Mouse (Mus musculus) embryonic facial prominence, embryonic 11.5 days (tissue): ENCODE results near the gene Rps6ka4. TPM values are rescaled to one million over a fixed set of nuclear protein-coding genes. Genes with fewer than 3 reads are reported as not detected.

ENCODE experiments used
- ATAC-seq: fragments of 200-750 bp; cut with Nextera tagmentation; replicated peaks from 2 replicates; pipeline ENCODE4 v1.8.0; 2017; ENCODE audit warnings: low read depth; ENCODE audit not compliant: insufficient number of reproducible peaks, low FRiP score, low TSS enrichment
- DNase-seq: peaks from one replicate; pipeline ENCODE4 v3.0.0-alpha.2; 2015; ENCODE audit warnings: low spot score
- H3K27ac ChIP-seq: fragments of 300-500 bp; sonication (generic); replicated peaks from 2 replicates; pipeline ENCODE4 v1.5.1; 2014; ENCODE audit warnings: mild to moderate bottlenecking, low read depth, low read length, control low read depth
- H3K27me3 ChIP-seq: fragments of 300-500 bp; sonication (generic); 2 replicates; pipeline ENCODE4 v1.6.1; 2014; ENCODE audit warnings: mild to moderate bottlenecking, low read length, moderate library complexity, mixed read lengths; ENCODE audit not compliant: control insufficient read depth, insufficient read depth
- H3K36me3 ChIP-seq: fragments of 300-500 bp; sonication (generic); replicated peaks from 2 replicates; pipeline ENCODE4 v1.6.1; 2014; ENCODE audit warnings: low read depth, mild to moderate bottlenecking, low read length, moderate library complexity, mixed read lengths; ENCODE audit not compliant: control insufficient read depth, insufficient read depth
- H3K4me1 ChIP-seq: fragments of 300-500 bp; sonication (generic); 2 replicates; pipeline ENCODE4 v1.6.1; 2014; ENCODE audit warnings: low read length, mixed read lengths; ENCODE audit not compliant: control insufficient read depth, insufficient read depth
- H3K4me2 ChIP-seq: fragments of 300-500 bp; sonication (generic); 2 replicates; pipeline ENCODE4 v1.6.1; 2014; ENCODE audit warnings: low read depth, mild to moderate bottlenecking, control low read depth, low read length, moderate library complexity
- H3K4me3 ChIP-seq: fragments of 300-500 bp; sonication (generic); 2 replicates; pipeline ENCODE4 v1.5.1; 2014; ENCODE audit warnings: low read depth, low read length, control low read depth
- H3K9ac ChIP-seq: fragments of 300-500 bp; sonication (generic); replicated peaks from 2 replicates; pipeline ENCODE4 v1.6.1; 2014; ENCODE audit warnings: mild to moderate bottlenecking, control low read depth, low read length
- H3K9me3 ChIP-seq: fragments of 300-500 bp; sonication (generic); replicated peaks from 2 replicates; pipeline ENCODE4 v1.6.1; 2016; ENCODE audit warnings: mild to moderate bottlenecking, low read length, inconsistent platforms, mixed read lengths; ENCODE audit not compliant: control insufficient read depth
- WGBS: fragments of 180-500 bp; shearing (Covaris S2); extraction: QIAGEN DNeasy Blood & Tissue Kit; methylation state at CpG from one replicate; pipeline ENCODE4 v1.1.7; 2014; 5-methylcytosine and 5-hydroxymethylcytosine counted together
- polyA plus RNA-seq: library from polyadenylated mRNA; unstranded; fragments of >200 nt; fragmentation: Nextera tagmentation; extraction: Ambion mirVana; gene quantifications from 2 replicates; pipeline ENCODE4 v1.2.1, GENCODE M21; 2014

Gene Rps6ka4
- polyA plus RNA-seq, 1 experiment from 2014 or later = 5.9 TPM

GRCm38 (mm10) chr19:6856281-6857002, 16.0 kb upstream of the Rps6ka4 start:
- DNase-seq = peak; percentile 66
- no peak overlapping the region for H3K4me2 ChIP-seq
- peaks cover 4% of the 10 kb centered on the region; the same call in 1 of the 2 replicates for H3K4me1 ChIP-seq
- H3K9ac ChIP-seq = no peak overlapping the region
- no peaks in the 10 kb centered on the region for H3K36me3 ChIP-seq
- no peaks in the 10 kb centered on the region; the same call in 1 of the 2 replicates for H3K27me3 ChIP-seq
- H3K4me3 ChIP-seq = no peak overlapping the region
- no peak overlapping the region for H3K27ac ChIP-seq
- H3K9me3 ChIP-seq = no peaks in the 10 kb centered on the region
- no peak for ATAC-seq
- 53% methylated on average over 12 of the region's 12 CpGs for WGBS

DNA sequence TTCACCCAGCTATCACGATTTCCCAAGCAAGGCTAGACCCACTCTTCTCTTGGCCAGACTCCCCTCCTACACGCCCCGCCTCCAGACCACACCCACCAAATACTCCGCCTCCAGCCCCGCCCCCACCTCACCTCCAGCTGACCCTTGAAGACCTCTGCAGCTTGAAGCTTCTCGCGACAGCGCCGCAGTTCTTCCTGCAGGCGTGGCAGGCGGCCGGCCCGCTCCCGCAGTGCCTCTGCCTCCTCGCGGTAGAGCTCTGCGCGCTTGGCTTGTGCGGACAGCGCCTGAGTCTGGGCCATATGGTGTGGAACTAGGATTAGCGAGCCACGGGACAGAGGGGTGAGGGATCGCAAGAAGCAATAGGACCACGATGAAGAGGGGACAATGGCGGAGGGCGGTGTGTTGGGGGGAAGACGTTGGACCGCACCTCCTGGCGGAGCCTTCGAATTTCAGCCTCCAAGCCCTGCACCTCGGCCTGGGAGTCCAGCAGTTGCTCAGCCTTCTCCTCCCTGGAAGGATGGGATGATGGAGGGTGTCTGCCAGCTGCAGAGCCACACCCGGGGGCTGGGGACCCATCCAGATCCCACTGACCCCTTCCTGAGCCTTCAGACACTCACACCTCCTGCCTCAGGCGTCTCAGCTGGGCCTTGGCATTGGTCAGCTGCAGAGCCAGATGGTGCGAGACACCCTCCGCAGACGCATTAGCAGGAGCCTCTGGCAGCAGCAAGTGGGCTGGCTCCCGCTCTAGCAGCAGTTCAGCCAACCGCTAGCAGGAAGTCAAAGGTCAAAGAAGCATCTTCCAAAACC, 15.0 kb upstream of the Rps6ka4 start:
- 7% methylated on average over 38 of the region's 38 CpGs for WGBS
- H3K36me3 ChIP-seq = no peaks in the 10 kb centered on the region
- peak overlapping the region; percentile 32 for H3K4me2 ChIP-seq
- H3K4me3 ChIP-seq = 0 out of 2 replicates have a peak overlapping the region, but pooled peaks have one; percentile 3
- H3K9ac ChIP-seq = peak overlapping the region; percentile 37; the same call in 1 of the 2 replicates
- DNase-seq = peak; percentile 76
- peak; percentile 40; the same call in 1 of the 2 replicates for ATAC-seq
- no peak overlapping the region for H3K27ac ChIP-seq
- peaks cover 4% of the 10 kb centered on the region; the same call in 1 of the 2 replicates for H3K4me1 ChIP-seq
- H3K9me3 ChIP-seq = no peaks in the 10 kb centered on the region
- no peaks in the 10 kb centered on the region; the same call in 1 of the 2 replicates for H3K27me3 ChIP-seq

- H3K4me2 ChIP-seq = no peak overlapping the region
- no peaks in the 10 kb centered on the region for H3K9me3 ChIP-seq
- DNase-seq (no peak), ATAC-seq (no peak)
- no peaks in the 10 kb centered on the region for H3K36me3 ChIP-seq
- H3K27ac ChIP-seq = no peak overlapping the region
- no peak overlapping the region for H3K9ac ChIP-seq
- WGBS = 87% methylated on average over 12 of the region's 12 CpGs
- no peak overlapping the region for H3K4me3 ChIP-seq
- H3K27me3 ChIP-seq = peaks cover 2% of the 10 kb centered on the region; the same call in 1 of the 2 replicates
- peaks cover 4% of the 10 kb centered on the region; the same call in 1 of the 2 replicates for H3K4me1 ChIP-seq
These were observed 14.2 kb upstream of the Rps6ka4 start for GRCm38 (mm10) chr19:6854658-6855057.

- Histone ChIP-seq H3K4me2 (no peak overlapping the region), H3K9ac (no peak overlapping the region), H3K36me3 (no peaks in the 10 kb centered on the region), H3K4me3 (no peak overlapping the region), H3K27me3 (peaks cover 9% of the 10 kb centered on the region), H3K9me3 (no peaks in the 10 kb centered on the region), H3K4me1 (peaks cover 4% of the 10 kb centered on the region; the same call in 1 of the 2 replicates), H3K27ac (no peak overlapping the region)
- 80% methylated on average over 8 of the region's 8 CpGs for WGBS
- ATAC-seq (no peak), DNase-seq (no peak)
These were observed 13.5 kb upstream of the Rps6ka4 start for GRCm38 (mm10) chr19:6853903-6854302.

- H3K27me3 ChIP-seq = peaks cover 21% of the 10 kb centered on the region
- 79% methylated on average over 21 of the region's 21 CpGs for WGBS
- H3K27ac ChIP-seq = no peak overlapping the region
These were observed 12.2 kb upstream of the Rps6ka4 start for GRCm38 (mm10) chr19:6852393-6853305.

GRCm38 (mm10) chr19:6851497-6851896, 11.1 kb upstream of the Rps6ka4 start:
- no peak overlapping the region for H3K4me2 ChIP-seq
- DNase-seq = no peak
- H3K9ac ChIP-seq = no peak overlapping the region
- H3K36me3 ChIP-seq = no peaks in the 10 kb centered on the region
- H3K9me3 ChIP-seq = no peaks in the 10 kb centered on the region
- H3K4me3 ChIP-seq = no peak overlapping the region
- no peak overlapping the region for H3K27ac ChIP-seq
- peaks cover 4% of the 10 kb centered on the region; the same call in 1 of the 2 replicates for H3K4me1 ChIP-seq
- H3K27me3 ChIP-seq = peaks cover 32% of the 10 kb centered on the region
- 77% methylated on average over 3 of the region's 3 CpGs for WGBS
- no peak for ATAC-seq

More at GRCm38 (mm10) chr19:6852393-6853305, 12.2 kb upstream of the Rps6ka4 start:
- Histone ChIP-seq H3K9ac (0 out of 2 replicates have a peak overlapping the region, but pooled peaks have one; percentile 6), H3K4me1 (peaks cover 4% of the 10 kb centered on the region; the same call in 1 of the 2 replicates), H3K4me3 (no peak overlapping the region), H3K36me3 (no peaks in the 10 kb centered on the region), H3K4me2 (no peak overlapping the region), H3K9me3 (no peaks in the 10 kb centered on the region)
- DNase-seq = no peak
- ATAC-seq = no peak

GRCm38 (mm10) chr19:6849506-6850068, 9.2 kb upstream of the Rps6ka4 start:
- no peak overlapping the region for H3K4me2 ChIP-seq
- H3K4me1 ChIP-seq = no peaks in the 10 kb centered on the region; the same call in 1 of the 2 replicates
- H3K9me3 ChIP-seq = no peaks in the 10 kb centered on the region
- 65% methylated on average over 23 of the region's 23 CpGs for WGBS
- H3K9ac ChIP-seq = no peak overlapping the region
- no peak overlapping the region for H3K4me3 ChIP-seq
- H3K27ac ChIP-seq = no peak overlapping the region
- H3K36me3 ChIP-seq = no peaks in the 10 kb centered on the region
- ATAC-seq = no peak
- DNase-seq = no peak
- H3K27me3 ChIP-seq = peaks cover 37% of the 10 kb centered on the region
